Mouse (Mus musculus) heart, adult 2 months (tissue): ENCODE data around the gene Tmc8. TPM values are rescaled to one million over a fixed set of nuclear protein-coding genes. Genes with fewer than 3 reads are reported as not detected.

Experiments
- DNase-seq, 2 experiments: peaks; one replicate each; pipeline ENCODE4 v3.0.0; 2021
- H3K27ac ChIP-seq: fragments of 200-600 bp; 2 replicates; pipeline ENCODE4 v1.8.1; 2022
- H3K27me3 ChIP-seq: fragments of 200-500 bp; 2 replicates; pipeline ENCODE4 v1.6.1; 2012; ENCODE audit warnings: mild to moderate bottlenecking, low read length, inconsistent platforms, mixed read lengths; ENCODE audit not compliant: control insufficient read depth, insufficient read depth
- H3K36me3 ChIP-seq: fragments of 200-500 bp; 2 replicates; pipeline ENCODE4 v1.6.1; 2012; ENCODE audit warnings: low read length, inconsistent platforms; ENCODE audit not compliant: control insufficient read depth, insufficient read depth
- H3K4me1 ChIP-seq: fragments of 200-500 bp; 2 replicates; pipeline ENCODE4 v1.6.1; 2011; ENCODE audit warnings: low read length; ENCODE audit not compliant: control insufficient read depth, insufficient read depth
- H3K4me3 ChIP-seq: fragments of 200-600 bp; 2 replicates; pipeline ENCODE4 v1.8.1; 2022
- H3K79me2 ChIP-seq: fragments of 200-500 bp; replicated peaks from 2 replicates; pipeline ENCODE4 v1.6.1; 2012; ENCODE audit warnings: mild to moderate bottlenecking, inconsistent platforms, low read length, moderate library complexity, mixed read lengths; ENCODE audit not compliant: control insufficient read depth, insufficient read depth
- H3K9ac ChIP-seq: fragments of 200-500 bp; 2 replicates; pipeline ENCODE4 v1.6.1; 2012; ENCODE audit warnings: low read depth, mild to moderate bottlenecking, control low read depth, inconsistent platforms, low read length, mixed read lengths
- CTCF ChIP-seq: fragments of 200-600 bp; IDR thresholded peaks from 2 replicates; pipeline ENCODE4 v1.8.1; 2022; ENCODE audit warnings: antibody characterized with exemption, mild to moderate bottlenecking, moderate library complexity
- EP300 ChIP-seq: fragments of 200-500 bp; IDR thresholded peaks from 2 replicates; pipeline ENCODE4 v1.6.1; 2011; ENCODE audit warnings: low read depth, low read length, control low read depth; ENCODE audit not compliant: insufficient read depth
- POLR2A ChIP-seq: fragments of 200-500 bp; IDR thresholded peaks from 2 replicates; pipeline ENCODE4 v1.6.1; 2011; ENCODE audit warnings: mild to moderate bottlenecking, low read depth, low read length, control low read depth; ENCODE audit not compliant: insufficient read depth
- WGBS: fragments of 180-500 bp; shearing (Covaris S2); methylation state at CpG from one replicate; pipeline ENCODE4 v1.1.7; 2018; 5-methylcytosine and 5-hydroxymethylcytosine counted together
- intact Hi-C: fragments of 180-260 bp; cut with DNase I; formaldehyde crosslinking; loops from one replicate; pipeline ENCODE4 v1.15.1; 2025
- polyA plus RNA-seq: library from polyadenylated mRNA; depleted of rRNA; stranded (reverse); fragments of >200 nt; gene quantifications from 2 replicates; pipeline ENCODE4 v1.2.3, GENCODE M21; 2012
- total RNA-seq, 2 experiments: library from RNA; stranded (reverse); gene quantifications; 2 replicates each; pipeline ENCODE4 v1.2.3; 2021

Gene Tmc8
- total and polyA plus RNA-seq, 3 experiments, result 3.3 to 9.5 (median 3.7) TPM

- H3K27me3 ChIP-seq, result no peaks in the 10 kb centered on the region
- DNase-seq, result no peak
- no peaks in the 10 kb centered on the region for H3K36me3 ChIP-seq
- no peaks in the 10 kb centered on the region for H3K79me2 ChIP-seq
- no peak overlapping the region for H3K4me3 ChIP-seq
- intact Hi-C loops, result no loop called here
- TF ChIP-seq CTCF (no peak), POLR2A (no peak)
- no peak overlapping the region for H3K27ac ChIP-seq
- WGBS, result 85% methylated on average over 26 of the region's 26 CpGs
- no peak overlapping the region for H3K9ac ChIP-seq
- H3K4me1 ChIP-seq, result no peaks in the 10 kb centered on the region
These were observed 21.3 kb upstream of the Tmc8 start for GRCm38 (mm10) chr11:117760374-117761119.

- intact Hi-C loops, result no loop called here
- Histone ChIP-seq H3K36me3 (no peaks in the 10 kb centered on the region), H3K79me2 (no peaks in the 10 kb centered on the region), H3K4me3 (no peak overlapping the region), H3K9ac (no peak overlapping the region), H3K4me1 (no peaks in the 10 kb centered on the region), H3K27ac (no peak overlapping the region; the same call in 1 of the 2 replicates), H3K27me3 (no peaks in the 10 kb centered on the region)
- DNase-seq, result no peak
- WGBS, result 87% methylated on average over 13 of the region's 13 CpGs
- TF ChIP-seq EP300 (no peak), POLR2A (no peak), CTCF (no peak)
These were observed 20.1 kb upstream of the Tmc8 start for GRCm38 (mm10) chr11:117761801-117762200.

DNA sequence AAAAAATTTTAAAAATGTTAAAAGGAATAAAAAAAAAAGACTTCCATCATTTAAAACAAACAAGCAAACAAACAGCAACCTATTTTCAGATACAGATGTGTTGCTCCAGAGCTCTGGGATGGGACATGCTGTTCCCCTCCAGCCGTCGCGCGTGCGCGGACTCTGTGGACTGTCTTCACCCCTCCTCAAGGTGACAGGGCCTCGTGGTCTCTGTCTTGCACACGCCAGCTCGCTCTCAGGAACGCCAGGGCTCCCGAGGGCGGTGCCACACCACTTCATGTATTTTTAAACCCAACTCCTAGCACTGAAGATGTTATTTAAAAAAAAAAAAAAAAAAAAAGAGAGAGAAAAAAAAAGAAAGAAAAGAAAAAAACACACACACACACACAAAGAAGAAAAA, 19.6 kb upstream of the Tmc8 start:
- H3K27me3 ChIP-seq, result no peaks in the 10 kb centered on the region

GRCm38 (mm10) chr11:117764319-117764718, 17.6 kb upstream of the Tmc8 start:
- Histone ChIP-seq H3K27ac (no peak overlapping the region), H3K79me2 (no peaks in the 10 kb centered on the region), H3K36me3 (no peaks in the 10 kb centered on the region), H3K27me3 (no peaks in the 10 kb centered on the region), H3K4me3 (no peak overlapping the region), H3K9ac (no peak overlapping the region), H3K4me1 (no peaks in the 10 kb centered on the region)
- TF ChIP-seq EP300, result no peak
- TF ChIP-seq POLR2A, result no peak
- no peak for TF ChIP-seq CTCF
- intact Hi-C loops, result no loop called here
- no peak for DNase-seq
- 69% methylated on average over 9 of the region's 9 CpGs for WGBS

More for the DNA sequence above, 19.6 kb upstream of the Tmc8 start:
- Histone ChIP-seq H3K4me1 (no peaks in the 10 kb centered on the region), H3K36me3 (no peaks in the 10 kb centered on the region), H3K9ac (no peak overlapping the region), H3K79me2 (no peaks in the 10 kb centered on the region), H3K4me3 (no peak overlapping the region), H3K27ac (no peak overlapping the region; the same call in 1 of the 2 replicates)
- intact Hi-C loops, result no loop called here
- TF ChIP-seq CTCF, result no peak
- TF ChIP-seq POLR2A, result no peak
- TF ChIP-seq EP300, result peak; percentile 92
- WGBS, result 60% methylated on average over 12 of the region's 12 CpGs
- peak; percentile 51 to 73 for DNase-seq

GRCm38 (mm10) chr11:117765361-117765760, 16.5 kb upstream of the Tmc8 start:
- 87% methylated on average over 5 of the region's 5 CpGs for WGBS
- Histone ChIP-seq H3K79me2 (no peaks in the 10 kb centered on the region), H3K4me3 (no peak overlapping the region), H3K27me3 (no peaks in the 10 kb centered on the region), H3K4me1 (no peaks in the 10 kb centered on the region), H3K36me3 (no peaks in the 10 kb centered on the region), H3K9ac (no peak overlapping the region), H3K27ac (no peak overlapping the region)
- intact Hi-C loops, result no loop called here
- DNase-seq, result no peak
- no peak for TF ChIP-seq EP300
- no peak for TF ChIP-seq POLR2A
- no peak for TF ChIP-seq CTCF

DNA sequence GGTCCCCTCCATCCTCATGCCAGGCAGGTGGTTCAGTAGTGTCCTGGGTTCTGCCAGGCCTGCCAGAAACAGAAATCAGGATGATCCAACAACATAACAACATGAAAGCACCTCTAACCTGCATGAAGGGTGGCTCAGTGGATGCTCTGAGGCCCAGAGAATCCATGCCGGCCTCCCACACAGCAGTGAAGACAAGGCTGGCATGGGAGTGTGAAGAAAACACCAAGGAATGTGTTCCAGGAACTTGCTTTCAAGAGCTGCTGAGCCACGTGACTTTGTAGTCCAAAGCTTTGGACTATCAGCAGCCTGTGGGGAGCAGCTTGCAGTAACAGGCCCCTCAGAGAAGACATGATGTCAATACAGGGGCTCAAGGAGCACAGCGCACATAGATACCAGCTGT, 15.6 kb upstream of the Tmc8 start:
- intact Hi-C loops, result no loop called here
- Histone ChIP-seq H3K27me3 (no peaks in the 10 kb centered on the region), H3K4me3 (no peak overlapping the region), H3K36me3 (no peaks in the 10 kb centered on the region), H3K9ac (no peak overlapping the region), H3K4me1 (no peaks in the 10 kb centered on the region), H3K27ac (no peak overlapping the region), H3K79me2 (no peaks in the 10 kb centered on the region)
- WGBS, result 75% methylated on average over 3 of the region's 3 CpGs
- TF ChIP-seq CTCF (no peak), POLR2A (no peak), EP300 (no peak)
- no peak for DNase-seq
